Mouse (Mus musculus) bone marrow macrophage, adult 2 months (primary cell): ENCODE measurements around the gene Cfap57.

Experiments
- CTCF ChIP-seq: IDR thresholded peaks from 2 replicates; pipeline ENCODE4 v1.5.1; 2012; ENCODE audit warnings: low read depth, mild to moderate bottlenecking, low read length, moderate library complexity
- POLR2A ChIP-seq: IDR thresholded peaks from 2 replicates; pipeline ENCODE4 v1.6.1; 2012; ENCODE audit warnings: mild to moderate bottlenecking, low read depth, low read length, borderline replicate concordance

DNA sequence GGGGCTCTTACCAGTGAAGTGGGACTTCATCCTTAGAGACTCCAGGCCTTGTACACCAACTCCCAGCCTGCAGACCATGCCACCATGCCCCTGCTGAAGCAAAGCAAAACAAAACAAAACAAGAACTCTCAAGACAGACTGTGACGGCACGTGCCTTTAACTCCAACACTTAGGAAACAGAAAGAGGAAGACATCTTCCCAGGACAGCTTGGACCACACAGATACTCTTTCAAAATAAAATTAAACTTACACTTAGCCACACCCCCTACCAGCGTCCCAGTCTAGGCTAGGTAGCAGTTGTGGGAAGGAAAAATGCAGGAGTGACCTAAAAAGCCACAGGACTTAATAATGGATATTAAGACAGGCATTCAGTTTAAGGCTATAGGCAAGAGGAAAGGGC, 94.8 kb downstream of the Cfap57 start:
- TF ChIP-seq CTCF: no peak
- no peak for TF ChIP-seq POLR2A
